8 mouse cellular contexts compared by ENCODE assay signal in genomic region chr8:119699549-119700134, GRCm38 (mm10). TPM values are rescaled to one million over a fixed set of nuclear protein-coding genes. Genes with fewer than 3 reads are reported as not detected.
DNase-seq lines count a peak whose midpoint lies in the region; ATAC-seq and TF ChIP-seq lines count a peak whose summit lies in the region.

Gene Atp2c2, plus strand, starts transcription at chr8:119700009.

- 13% methylated on average over 26 of the region's 26 CpGs for WGBS in heart, adult 2 months
- WGBS in kidney, embryonic 15.5 days, result 2% methylated on average over 26 of the region's 26 CpGs
- 2% methylated on average over 26 of the region's 26 CpGs for WGBS in lung, embryonic 14.5 days

- peak within 1 kb of the TSS; percentile 27; the same call in 1 of the 2 replicates for H3K4me3 ChIP-seq in heart, adult 2 months
- H3K4me3 ChIP-seq in bone marrow macrophage, adult 2 months (ENCODE audit: insufficient read depth, low read length), result peak within 1 kb of the TSS; percentile 21; the same call in 1 of the 2 replicates
- peak within 1 kb of the TSS; percentile 32 for H3K4me3 ChIP-seq in kidney, embryonic 15.5 days (replicated peaks)
- H3K4me3 ChIP-seq in lung, embryonic 14.5 days (ENCODE audit: low read depth, low read length), result peak within 1 kb of the TSS; percentile 29

- H3K4me2 ChIP-seq in kidney, embryonic 15.5 days, result peak within 1 kb of the TSS; percentile 58
- peak within 1 kb of the TSS; percentile 57 for H3K4me2 ChIP-seq in lung, embryonic 14.5 days

- no peak for TF ChIP-seq EP300 in heart, adult 2 months (IDR thresholded peaks at IDR 0.05; ENCODE audit: insufficient read depth, low read depth, low read length)

- H3K36me3 ChIP-seq in heart, adult 2 months (ENCODE audit: control insufficient read depth, insufficient read depth, low read length), result no peaks in the 10 kb centered on the region
- H3K36me3 ChIP-seq in kidney, embryonic 15.5 days, result no peaks in the 10 kb centered on the region
- no peaks in the 10 kb centered on the region for H3K36me3 ChIP-seq in lung, embryonic 14.5 days (ENCODE audit: insufficient read depth)

- TF ChIP-seq POLR2A in heart, adult 2 months (IDR thresholded peaks at IDR 0.05; ENCODE audit: insufficient read depth, low read depth, low read length), result no peak
- no peak for TF ChIP-seq POLR2A in bone marrow macrophage, adult 2 months (IDR thresholded peaks at IDR 0.05; ENCODE audit: borderline replicate concordance, low read depth, low read length)

- H3K27ac ChIP-seq in heart, adult 2 months, result no peak within 1 kb of the TSS
- no peak within 1 kb of the TSS for H3K27ac ChIP-seq in bone marrow macrophage, adult 2 months (ENCODE audit: insufficient read depth, low read depth, low read length)
- no peak within 1 kb of the TSS for H3K27ac ChIP-seq in kidney, embryonic 15.5 days
- no peak within 1 kb of the TSS for H3K27ac ChIP-seq in lung, embryonic 14.5 days (ENCODE audit: low read depth)

- intact Hi-C loops in heart, adult 2 months (cut with DNase I), result loop anchor here (1.0 to 5.0 kb wide), 4 partner anchors 48 to 228 kb away; partner anchors contain the start of gene Cotl1

- no peak for DNase-seq in heart, adult 2 months
- no peak for DNase-seq in heart, adult 8-10 months (ENCODE audit: low spot score)
- DNase-seq in lung, embryonic 14.5 days, result peak; percentile 56
- DNase-seq in ovary, postnatal 36 days (ENCODE audit: low spot score), result no peak
- no peak for DNase-seq in cerebellum, adult 9-11 months
- no peak for DNase-seq in adrenal gland, postnatal 14 days

- H3K9me3 ChIP-seq in kidney, embryonic 15.5 days (replicated peaks), result no peaks in the 10 kb centered on the region
- H3K9me3 ChIP-seq in lung, embryonic 14.5 days (ENCODE audit: low read depth, low read length), result no peaks in the 10 kb centered on the region

- H3K79me2 ChIP-seq in heart, adult 2 months (replicated peaks; ENCODE audit: control insufficient read depth, insufficient read depth, low read length), result no peaks in the 10 kb centered on the region

- no peak for TF ChIP-seq CTCF in heart, adult 2 months (IDR thresholded peaks at IDR 0.05)
- no peak for TF ChIP-seq CTCF in bone marrow macrophage, adult 2 months (IDR thresholded peaks at IDR 0.05; ENCODE audit: low read depth, low read length)
- TF ChIP-seq CTCF in lung, embryonic 14.5 days (IDR thresholded peaks at IDR 0.05; ENCODE audit: low read depth), result no peak

- H3K27me3 ChIP-seq in heart, adult 2 months (ENCODE audit: control insufficient read depth, insufficient read depth, low read length), result peaks cover 9% of the 10 kb centered on the region
- H3K27me3 ChIP-seq in kidney, embryonic 15.5 days, result peaks cover 63% of the 10 kb centered on the region
- peaks cover 37% of the 10 kb centered on the region for H3K27me3 ChIP-seq in lung, embryonic 14.5 days (ENCODE audit: insufficient read depth, low read length)

- no peak within 1 kb of the TSS for H3K9ac ChIP-seq in heart, adult 2 months (ENCODE audit: low read depth, low read length)
- no peak within 1 kb of the TSS; the same call in 1 of the 2 replicates for H3K9ac ChIP-seq in kidney, embryonic 15.5 days
- no peak within 1 kb of the TSS; the same call in 1 of the 2 replicates for H3K9ac ChIP-seq in lung, embryonic 14.5 days

- 0 out of 2 replicates have a peak, but pooled peaks cover 1% of the 10 kb centered on the region for H3K4me1 ChIP-seq in heart, adult 2 months (ENCODE audit: control insufficient read depth, insufficient read depth, low read length)
- H3K4me1 ChIP-seq in bone marrow macrophage, adult 2 months (ENCODE audit: control insufficient read depth, insufficient read depth, low read length), result no peaks in the 10 kb centered on the region
- H3K4me1 ChIP-seq in kidney, embryonic 15.5 days, result peaks cover 17% of the 10 kb centered on the region
- no peaks in the 10 kb centered on the region for H3K4me1 ChIP-seq in lung, embryonic 14.5 days (ENCODE audit: insufficient read depth)

- no peak; the same call in 1 of the 2 replicates for ATAC-seq in kidney, embryonic 15.5 days (replicated peaks; ENCODE audit: low FRiP score)
- ATAC-seq in lung, embryonic 14.5 days (ENCODE audit: insufficient read depth), result 0 out of 2 replicates have a peak, but pooled peaks have one; percentile 22

RNA-seq across cellular contexts. Expression of gene Atp2c2, which starts in this region (rescaled TPM):
- total RNA-seq in heart, adult 2 months (2021), result under 1 TPM in 1 of 2 experiments, not detected in 1; 0.07 TPM
- 0.59 TPM in 1 of 2 replicates, not detected in the other for polyA plus RNA-seq in heart, adult 2 months (2012; rRNA removed)
- total RNA-seq in heart, adult 8-10 months (2022), result under 1 TPM in 1 of 4 experiments, not detected in 3; 0.11 TPM
- polyA plus RNA-seq in bone marrow macrophage, adult 2 months (2012; ENCODE audit: insufficient read depth, insufficient read length, missing spikeins), result not detected in 2 replicates
- 1.6 and 2.7 TPM in 2 replicates for polyA plus RNA-seq in kidney, embryonic 15.5 days (2015; fragmentation: Nextera tagmentation; extraction: Ambion mirVana)
- 1.8 and 1.9 TPM in 2 replicates for polyA plus RNA-seq in lung, embryonic 14.5 days (2014; fragmentation: Nextera tagmentation; extraction: Ambion mirVana)
- total RNA-seq in adrenal gland, postnatal 14 days (2021), result 0.41 TPM in 2 replicates
